Mouse (Mus musculus) left cerebral cortex, adult 2 months (tissue): ENCODE results near the gene Tcf23. TPM values are rescaled to one million over a fixed set of nuclear protein-coding genes. Genes with fewer than 3 reads are reported as not detected.

Experiments used
- DNase-seq, 2 experiments: peaks; one replicate each; pipeline ENCODE4 v3.0.0; 2021 to 2022; ENCODE audit warnings: low spot score in 2 of 2, mixed read lengths in 1 of 2; ENCODE audit errors: extremely low spot score in 1 of 2
- H3K27ac ChIP-seq: fragments of 200-600 bp; 2 replicates; pipeline ENCODE4 v1.8.1; 2022
- H3K4me3 ChIP-seq: fragments of 200-600 bp; 2 replicates; pipeline ENCODE4 v1.8.1; 2022
- CTCF ChIP-seq: fragments of 200-600 bp; IDR thresholded peaks from 2 replicates; pipeline ENCODE4 v1.8.1; 2022; ENCODE audit warnings: antibody characterized with exemption, mild to moderate bottlenecking, moderate library complexity
- intact Hi-C: fragments of 180-260 bp; cut with DNase I; formaldehyde crosslinking; loops from one replicate; pipeline ENCODE4 v1.15.1; 2025
- total RNA-seq, 2 experiments: library from RNA; stranded (reverse); gene quantifications; 2 replicates each; pipeline ENCODE4 v1.2.3; 2021

The Tcf23 gene
- total RNA-seq, 2 experiments from 2014 or later, result 0.12 to 0.23 TPM

DNA sequence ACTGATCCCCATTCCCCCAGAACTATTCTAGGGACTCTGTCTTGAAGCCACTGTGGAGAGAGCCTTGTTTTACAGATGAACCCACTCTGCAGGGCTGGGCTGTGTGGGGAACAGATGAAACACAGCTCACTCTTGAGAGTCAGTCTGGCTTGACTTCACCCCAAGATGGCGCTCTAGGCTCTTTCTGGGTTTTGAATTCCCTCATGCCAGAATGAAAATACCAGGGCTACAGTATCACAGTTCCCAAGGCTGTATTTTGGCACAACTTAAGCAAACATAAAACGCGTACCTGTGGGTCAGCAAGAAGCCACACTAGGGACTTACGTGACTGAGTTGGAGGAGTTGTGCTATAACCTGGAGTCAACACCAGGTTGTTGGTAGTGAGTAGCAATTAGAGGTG lies 38.3 kb upstream of the Tcf23 start:
- Histone ChIP-seq H3K4me3 (no peak overlapping the region), H3K27ac (no peak overlapping the region)
- TF ChIP-seq CTCF, result peak; percentile 82
- peak; percentile 72 to 80 for DNase-seq
- intact Hi-C loops, result loop anchor here (1.0 to 5.0 kb wide), 2 partner anchors 74 to 177 kb away; partner anchors contain the start of genes Dnajc5g and Slc30a3

DNA sequence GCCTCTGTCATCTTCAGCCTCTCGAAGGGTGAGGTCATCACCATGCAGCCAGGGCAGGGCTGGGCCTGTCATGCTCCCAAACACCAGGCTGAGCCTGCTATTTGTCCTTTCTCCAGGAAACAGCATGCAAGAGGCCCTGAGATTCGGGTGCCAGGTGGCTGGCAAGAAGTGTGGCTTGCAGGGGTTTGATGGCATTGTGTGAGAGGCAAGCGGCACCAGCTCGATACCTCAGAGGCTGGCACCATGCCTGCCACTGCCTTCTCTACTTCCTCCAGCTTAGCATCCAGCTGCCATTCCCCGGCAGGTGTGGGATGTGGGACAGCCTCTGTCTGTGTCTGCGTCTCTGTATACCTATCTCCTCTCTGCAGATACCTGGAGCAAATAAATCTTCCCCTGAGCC lies 37.6 kb upstream of the Tcf23 start:
- Histone ChIP-seq H3K27ac (no peak overlapping the region), H3K4me3 (no peak overlapping the region)
- no peak for TF ChIP-seq CTCF
- intact Hi-C loops, result loop anchor here (1.0 to 5.0 kb wide), 2 partner anchors 73 to 176 kb away; partner anchors contain the start of genes Dnajc5g and Slc30a3
- DNase-seq, result no peak

DNA sequence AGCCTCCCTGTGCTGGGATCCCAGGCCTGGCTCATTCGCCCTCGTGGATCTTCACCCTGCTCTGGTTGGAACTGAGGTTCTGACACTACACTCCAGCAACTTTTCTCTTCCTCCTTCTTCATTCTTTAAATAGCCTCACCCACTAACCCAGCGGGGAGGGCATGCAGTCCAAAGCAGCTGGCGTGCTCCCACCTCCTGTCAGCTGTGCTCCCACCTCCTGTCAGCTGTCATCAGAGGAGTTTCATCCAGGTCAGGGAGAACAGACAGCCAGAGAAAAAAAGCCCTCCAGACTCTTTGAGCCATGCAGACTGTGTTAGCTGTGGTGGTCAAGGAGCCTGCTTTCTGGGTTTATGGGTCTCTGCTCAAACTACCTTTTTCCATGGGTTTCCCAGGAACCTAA lies 37.1 kb upstream of the Tcf23 start:
- no peak for TF ChIP-seq CTCF
- no peak overlapping the region for H3K27ac ChIP-seq
- DNase-seq, result no peak
- H3K4me3 ChIP-seq, result no peak overlapping the region
- intact Hi-C loops, result loop anchor here (5.0 kb wide), 1 partner anchor 176 kb away; the partner anchor contains the start of genes Dnajc5g and Slc30a3

- Histone ChIP-seq H3K27ac (no peak overlapping the region), H3K4me3 (no peak overlapping the region)
- DNase-seq, result no peak
- no peak for TF ChIP-seq CTCF
- intact Hi-C loops, result loop anchor here (5.0 kb wide), 1 partner anchor 174 kb away; the partner anchor contains the start of genes Dnajc5g and Slc30a3
Measured at GRCm38 (mm10) chr5:30933705-30934104, 34.8 kb upstream of the Tcf23 start.

GRCm38 (mm10) chr5:30934725-30935461 lies 33.6 kb upstream of the Tcf23 start:
- DNase-seq, result no peak
- peak; percentile 40 for TF ChIP-seq CTCF
- Histone ChIP-seq H3K27ac (no peak overlapping the region), H3K4me3 (no peak overlapping the region)
- intact Hi-C loops, result loop anchor here (5.0 kb wide), 1 partner anchor 172 kb away; the partner anchor contains the start of genes Dnajc5g and Slc30a3

GRCm38 (mm10) chr5:30943004-30943403 lies 25.5 kb upstream of the Tcf23 start:
- intact Hi-C loops, result no loop called here
- no peak for DNase-seq
- Histone ChIP-seq H3K4me3 (no peak overlapping the region), H3K27ac (no peak overlapping the region)
- TF ChIP-seq CTCF, result peak; percentile 45

- intact Hi-C loops, result no loop called here
- Histone ChIP-seq H3K27ac (no peak overlapping the region), H3K4me3 (peak overlapping the region; percentile 60)
- TF ChIP-seq CTCF, result no peak
- no peak for DNase-seq
Measured at GRCm38 (mm10) chr5:30944344-30944743, 24.1 kb upstream of the Tcf23 start.

GRCm38 (mm10) chr5:30944956-30945781 lies 23.3 kb upstream of the Tcf23 start, which contains the start of gene Cgref1:
Gene Cgref1 (minus strand): TSS chr5:30945591.
- Histone ChIP-seq H3K27ac (peak within 1 kb of the TSS; percentile 67), H3K4me3 (peak within 1 kb of the TSS; percentile 60)
- peak; percentile 74 to 78 for DNase-seq
- peak; percentile 16 for TF ChIP-seq CTCF
- intact Hi-C loops, result loop anchor here (1.0 kb wide), 1 partner anchor 48 kb away; no protein-coding TSS in a partner anchor

DNA sequence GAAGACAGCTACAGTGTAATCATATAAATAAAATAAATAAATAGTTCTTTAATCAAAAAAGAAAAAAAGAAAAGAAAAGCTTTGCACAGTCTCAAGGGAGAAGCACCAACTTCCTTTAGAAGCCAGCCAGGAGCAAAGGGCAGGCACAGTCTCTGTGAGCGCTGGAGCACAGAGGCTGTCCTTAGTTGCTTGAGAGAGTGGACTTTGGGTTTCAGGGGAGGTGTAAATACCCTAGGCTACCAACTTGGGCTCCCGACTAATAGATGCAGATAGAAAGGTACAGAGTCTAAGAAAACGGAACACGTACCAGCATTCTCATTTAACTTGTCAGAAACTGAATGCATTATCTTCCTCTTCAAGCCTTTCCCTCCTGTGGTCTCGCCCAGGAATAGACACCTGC lies 19.8 kb upstream of the Tcf23 start:
- no peak for TF ChIP-seq CTCF
- Histone ChIP-seq H3K4me3 (no peak overlapping the region), H3K27ac (no peak overlapping the region)
- DNase-seq, result no peak
- intact Hi-C loops, result no loop called here

GRCm38 (mm10) chr5:30949654-30950326 lies 18.7 kb upstream of the Tcf23 start:
- peak; percentile 92 to 93 for DNase-seq
- H3K27ac ChIP-seq, result peak overlapping the region; percentile 88
- intact Hi-C loops, result no loop called here
- peak overlapping the region; percentile 77 for H3K4me3 ChIP-seq
- no peak; the same call in 1 of the 2 replicates for TF ChIP-seq CTCF

- peak overlapping the region; percentile 77 for H3K4me3 ChIP-seq
- intact Hi-C loops, result no loop called here
- no peak for TF ChIP-seq CTCF
- DNase-seq, result no peak
- H3K27ac ChIP-seq, result peak overlapping the region; percentile 88
Measured at GRCm38 (mm10) chr5:30950451-30950850, 18.0 kb upstream of the Tcf23 start.
